Mouse (Mus musculus) granulocyte monocyte progenitor cell, adult 5-6 weeks (primary cell): ENCODE measurements at regions not wholly inside any gene's neighbourhood (a gene's known extent, or its start where the extent isn't known, plus 50 kb on each side); places are given as distances from the start of the nearest gene placed in this dataset.

Source experiments
- ATAC-seq: replicated peaks from 2 replicates; pipeline ENCODE4 v1.8.0; 2016; ENCODE audit warnings: mild to moderate bottlenecking, moderate TSS enrichment, inconsistent platforms; ENCODE audit not compliant: poor library complexity, severe bottlenecking

- no peak for ATAC-seq
Measured at GRCm38 (mm10) chr13:60497714-60498400, 103.9 kb upstream of the Dapk1 start.

DNA sequence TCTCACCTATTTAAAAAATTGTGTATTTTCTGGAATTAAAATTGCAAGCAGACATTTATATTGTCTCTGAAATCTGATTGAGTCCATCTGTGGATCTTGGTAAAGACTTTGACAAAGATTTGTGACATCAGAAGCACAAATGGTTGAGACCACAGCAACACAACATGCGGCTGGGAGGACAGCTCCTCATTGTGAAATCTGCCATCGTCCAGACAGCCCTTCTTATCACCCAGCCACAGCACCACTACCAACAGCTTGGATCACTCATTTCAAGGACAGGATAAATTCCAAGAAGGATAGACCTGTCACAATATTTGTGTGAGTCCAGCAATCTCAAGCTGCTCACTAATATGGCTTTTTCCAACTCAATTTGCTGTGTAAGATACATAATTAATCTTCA lies 97.6 kb upstream of the Dapk1 start:
- ATAC-seq: no peak

DNA sequence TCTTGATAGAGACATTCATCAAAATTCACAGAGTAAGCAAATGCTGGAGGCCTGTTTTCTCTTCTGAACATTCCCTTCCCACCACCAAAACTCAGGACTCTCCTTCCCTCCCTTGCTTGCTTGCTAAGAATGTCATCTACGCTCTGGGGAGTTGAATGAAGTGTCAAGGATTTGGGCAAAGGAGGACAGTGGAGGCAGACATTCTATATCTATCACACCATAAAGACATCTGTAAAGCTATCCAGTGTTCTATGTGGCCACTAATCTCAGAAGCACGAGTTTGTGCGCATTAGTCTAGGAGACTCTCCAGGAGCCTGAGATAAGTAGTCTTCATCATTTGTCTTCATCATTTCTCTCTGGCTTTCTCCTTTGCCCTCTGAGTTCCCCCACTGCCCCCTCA lies 94.1 kb upstream of the Dapk1 start:
- ATAC-seq: no peak

DNA sequence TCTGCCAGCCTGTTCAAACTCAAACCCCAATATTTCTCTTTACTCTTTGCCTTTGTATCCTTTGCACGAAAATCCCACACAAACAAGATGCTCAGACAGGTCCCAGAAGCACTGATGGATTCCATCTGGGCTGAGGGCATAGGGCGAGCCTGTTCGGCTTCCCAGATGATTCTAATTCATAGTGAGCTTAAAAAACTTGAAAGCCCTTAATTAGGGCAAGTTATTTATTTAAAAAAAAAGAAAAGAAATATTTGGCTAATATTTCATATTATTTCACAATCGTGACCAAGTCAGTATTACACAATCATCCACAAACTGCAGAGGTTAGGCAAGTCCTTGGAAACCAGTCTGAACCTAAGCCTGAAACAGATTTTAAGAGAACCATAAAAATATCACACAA lies 93.7 kb upstream of the Dapk1 start:
- ATAC-seq: peak; percentile 95

DNA sequence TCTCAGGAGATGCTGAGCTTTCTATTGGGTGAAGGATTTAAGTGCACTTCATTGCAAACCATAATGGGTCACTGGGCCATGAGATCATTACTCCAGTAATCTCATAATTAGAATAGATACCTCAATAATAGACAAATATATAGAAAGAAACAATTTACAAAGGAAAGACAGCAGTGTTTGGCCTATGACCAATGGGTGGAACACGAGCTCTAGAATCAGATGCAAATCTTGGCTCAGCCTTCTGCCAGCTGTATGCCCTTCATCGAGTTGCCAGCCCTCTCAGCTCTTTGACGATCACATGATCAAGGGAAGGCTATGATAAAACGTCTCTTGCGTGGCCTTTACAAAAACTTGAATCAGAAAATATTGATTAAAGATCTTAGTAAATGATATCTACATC lies 92.9 kb upstream of the Dapk1 start:
- no peak for ATAC-seq

GRCm38 (mm10) chr13:60511101-60511500 lies 90.6 kb upstream of the Dapk1 start:
- no peak for ATAC-seq

GRCm38 (mm10) chr13:60511628-60512027 lies 90.1 kb upstream of the Dapk1 start:
- no peak for ATAC-seq

- no peak for ATAC-seq
Measured at GRCm38 (mm10) chr13:60513756-60514155, 88.0 kb upstream of the Dapk1 start.

GRCm38 (mm10) chr13:60514806-60515205 lies 86.9 kb upstream of the Dapk1 start:
- ATAC-seq: no peak

DNA sequence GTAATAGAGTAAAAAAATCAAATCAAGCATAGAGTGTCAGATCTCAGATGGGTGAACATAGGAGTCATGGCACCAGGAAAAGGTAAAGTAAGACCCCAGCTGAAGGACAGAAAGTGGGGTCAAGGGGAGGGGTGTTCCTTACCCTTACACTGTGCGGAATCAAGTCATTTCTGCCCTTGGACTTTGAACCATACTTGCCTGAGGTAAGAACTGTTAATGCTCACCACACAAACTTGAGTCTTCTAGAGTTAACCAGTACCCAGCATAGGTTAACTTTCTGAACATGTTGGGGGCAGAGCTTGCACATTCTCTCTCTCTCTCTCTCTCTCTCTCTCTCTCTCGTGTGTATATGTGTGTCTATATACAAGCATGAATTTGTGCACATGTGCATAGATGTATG lies 83.7 kb upstream of the Dapk1 start:
- no peak for ATAC-seq

GRCm38 (mm10) chr13:60519708-60520107 lies 82.0 kb upstream of the Dapk1 start:
- ATAC-seq: no peak

DNA sequence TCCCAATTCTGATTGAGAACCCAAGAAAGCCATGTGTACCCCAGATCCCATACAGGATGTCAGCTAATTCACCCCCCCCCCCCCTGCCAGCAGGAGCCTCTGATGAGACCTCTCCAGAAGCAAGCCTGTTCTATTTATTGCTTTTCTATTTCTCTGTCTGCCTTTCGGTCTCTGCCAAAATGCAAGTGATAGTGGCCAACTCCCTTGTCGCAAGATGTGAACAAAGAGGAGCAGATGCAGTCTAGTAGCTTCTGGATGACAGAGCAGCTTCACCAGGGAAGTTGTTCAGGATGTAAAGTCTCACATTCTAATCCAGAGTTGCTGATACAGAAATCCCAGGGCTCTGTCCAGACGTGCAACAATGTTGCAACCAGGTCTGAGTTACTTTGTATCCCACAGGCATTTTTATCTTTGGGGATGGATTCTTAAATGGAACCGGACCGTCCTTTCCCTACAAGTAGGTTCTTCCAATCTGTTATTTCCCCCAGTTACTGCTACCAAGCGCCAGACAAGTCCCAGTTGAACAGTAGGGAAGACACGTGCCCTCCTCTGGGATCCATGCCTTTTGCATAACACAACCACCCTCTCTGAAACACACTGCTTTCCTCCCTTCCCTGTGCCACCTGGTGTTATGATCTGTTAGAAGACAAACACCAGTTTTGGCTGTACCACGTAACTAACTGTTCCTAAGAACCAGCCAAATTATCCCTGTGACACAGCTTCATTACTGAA lies 78.9 kb upstream of the Dapk1 start:
- no peak for ATAC-seq

DNA sequence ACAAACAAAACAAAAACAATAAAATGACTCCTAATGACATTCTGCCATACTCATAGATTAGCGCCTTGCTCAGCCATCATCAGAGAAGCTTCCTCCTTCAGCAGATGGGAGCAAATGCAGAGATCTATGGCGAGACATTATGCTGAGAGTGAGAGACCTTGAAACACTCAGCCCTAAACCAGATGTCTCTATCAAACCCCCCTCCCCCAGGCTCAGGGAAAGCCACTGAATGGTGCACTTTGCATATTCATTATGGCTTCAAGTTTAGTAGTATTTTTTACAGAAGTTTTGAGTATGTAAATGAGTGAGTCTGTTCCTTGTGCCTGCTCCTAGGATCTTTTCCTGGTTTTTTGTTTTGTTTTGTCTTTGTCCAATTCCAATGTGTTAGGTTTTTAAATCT lies 73.9 kb upstream of the Dapk1 start:
- no peak for ATAC-seq

DNA sequence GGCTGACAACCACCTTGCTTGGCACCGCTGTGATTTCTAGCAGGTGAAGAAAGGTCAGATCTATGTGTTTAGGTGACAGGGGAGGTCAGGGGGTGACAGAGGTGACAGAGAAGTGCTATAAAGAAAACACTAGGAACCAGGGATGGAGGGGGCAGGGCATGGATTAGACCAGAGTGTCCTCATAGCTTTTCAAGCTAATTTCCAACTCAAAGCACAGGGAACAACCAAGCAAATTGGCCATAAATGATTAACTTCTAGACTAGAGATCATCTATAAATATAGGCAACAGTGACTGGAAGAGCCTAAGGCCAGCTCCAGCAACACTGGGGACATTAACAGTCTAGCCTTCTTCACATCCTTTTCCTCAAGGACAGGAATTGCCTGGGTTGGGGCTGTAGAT lies 72.9 kb upstream of the Dapk1 start:
- ATAC-seq: no peak

DNA sequence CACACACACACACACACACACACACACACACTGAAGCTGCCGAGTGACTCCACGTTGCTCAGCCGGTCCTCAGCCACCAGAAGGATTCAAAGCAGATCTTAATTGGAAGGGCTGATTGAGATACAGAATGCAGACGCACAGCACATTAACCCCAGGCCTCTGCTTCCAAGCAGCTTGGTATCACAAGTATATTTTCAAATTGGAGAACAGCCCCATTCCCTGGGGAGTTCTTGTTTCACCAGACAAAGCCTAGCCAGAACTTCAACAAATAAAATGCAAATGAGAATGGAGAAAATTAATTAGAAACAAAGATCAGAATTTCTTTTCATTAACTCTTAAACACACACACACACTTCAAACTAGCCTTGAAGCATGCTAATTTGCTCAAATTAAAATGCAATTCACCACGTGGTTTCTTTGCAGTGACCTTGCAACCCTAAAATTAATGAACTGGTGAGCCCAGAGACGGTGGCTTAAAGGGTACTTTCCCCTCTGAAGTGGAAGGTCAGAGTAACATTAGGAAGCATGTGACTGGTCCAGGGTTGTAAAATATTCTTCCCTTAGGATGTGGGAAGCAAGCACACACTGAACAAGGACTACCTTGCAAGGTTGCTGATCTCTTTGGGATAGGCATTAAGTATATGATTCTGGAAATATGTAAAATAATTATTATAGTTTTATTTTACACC lies 72.2 kb upstream of the Dapk1 start:
- no peak for ATAC-seq

- ATAC-seq: no peak
Measured at GRCm38 (mm10) chr13:60533871-60534427, 67.8 kb upstream of the Dapk1 start.

DNA sequence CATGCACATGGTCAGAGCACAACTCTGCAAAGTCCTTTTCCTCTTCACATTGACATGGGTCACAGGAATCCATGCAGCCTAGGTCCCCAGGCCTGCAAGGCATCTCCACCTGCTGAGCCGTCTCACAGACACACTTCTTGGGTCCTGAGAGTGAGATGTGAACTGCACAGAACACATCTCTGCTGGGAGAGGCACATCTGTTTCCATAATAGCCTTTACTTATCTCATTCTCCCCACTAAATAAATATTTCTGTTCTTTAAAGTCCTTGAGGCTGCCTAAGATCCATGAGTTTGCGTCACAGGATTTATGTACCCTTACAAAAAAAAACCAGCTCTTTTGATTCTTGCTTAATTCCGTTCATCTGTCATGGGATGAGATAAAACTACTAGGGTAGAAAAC lies 67.2 kb upstream of the Dapk1 start:
- no peak for ATAC-seq

GRCm38 (mm10) chr13:60535045-60535444 lies 66.7 kb upstream of the Dapk1 start:
- no peak for ATAC-seq

GRCm38 (mm10) chr13:60536725-60537124 lies 65.0 kb upstream of the Dapk1 start:
- ATAC-seq: no peak

- ATAC-seq: no peak
Measured at GRCm38 (mm10) chr13:60538110-60538509, 63.6 kb upstream of the Dapk1 start.

- no peak for ATAC-seq
Measured at GRCm38 (mm10) chr13:60541165-60541564, 60.6 kb upstream of the Dapk1 start.
